Mouse (Mus musculus) liver, embryonic 14.5 days (tissue): ENCODE results near the gene Rtn2. TPM values are rescaled to one million over a fixed set of nuclear protein-coding genes. Genes with fewer than 3 reads are reported as not detected.

Experiments used
- ATAC-seq: fragments of 200-750 bp; cut with Nextera tagmentation; 2 replicates; pipeline ENCODE4 v1.8.0; 2017; ENCODE audit warnings: moderate number of reproducible peaks, mild to moderate bottlenecking, moderate library complexity; ENCODE audit not compliant: insufficient read depth
- DNase-seq, 3 experiments: peaks; one replicate each; pipeline ENCODE4 v3.0.0-alpha.2; 2012 to 2013; ENCODE audit warnings: low read depth in 3 of 3, low spot score in 3 of 3
- H3K27ac ChIP-seq: fragments of 300-500 bp; sonication (generic); 2 replicates; pipeline ENCODE4 v1.5.1; 2014; ENCODE audit warnings: moderate library complexity, mild to moderate bottlenecking, control low read depth, inconsistent platforms
- H3K27me3 ChIP-seq: fragments of 300-500 bp; sonication (generic); 2 replicates; pipeline ENCODE4 v1.6.1; 2014; ENCODE audit warnings: mild to moderate bottlenecking, low read length, moderate library complexity; ENCODE audit not compliant: control insufficient read depth, insufficient read depth
- H3K36me3 ChIP-seq: fragments of 300-500 bp; sonication (generic); replicated peaks from 2 replicates; pipeline ENCODE4 v1.6.1; 2014; ENCODE audit warnings: low read depth; ENCODE audit not compliant: control insufficient read depth, insufficient read depth
- H3K4me1 ChIP-seq, 2 experiments: fragments of 200-500 bp in 1 of 2; fragments of 300-500 bp in 1 of 2; sonication (generic) in 1 of 2; replicated peaks; 2 replicates each; pipeline ENCODE4 v1.6.1; 2012 to 2014; ENCODE audit warnings: antibody characterized with exemption in 1 of 2, inconsistent platforms in 1 of 2, low read length in 1 of 2; ENCODE audit not compliant: control insufficient read depth in 2 of 2, insufficient read depth in 2 of 2
- H3K4me2 ChIP-seq: fragments of 300-500 bp; sonication (generic); 2 replicates; pipeline ENCODE4 v1.6.1; 2014; ENCODE audit warnings: low read depth, mild to moderate bottlenecking, control low read depth, moderate library complexity
- H3K4me3 ChIP-seq, 2 experiments: fragments of 200-500 bp in 1 of 2; fragments of 300-500 bp in 1 of 2; sonication (generic) in 1 of 2; 2 replicates each; pipeline ENCODE4 v1.5.1; 2012 to 2014; ENCODE audit warnings: low read depth in 2 of 2, low read length in 2 of 2, mild to moderate bottlenecking in 2 of 2, control low read depth in 1 of 2, inconsistent platforms in 1 of 2, moderate library complexity in 1 of 2; ENCODE audit not compliant: insufficient read depth in 1 of 2
- H3K9ac ChIP-seq: fragments of 300-500 bp; sonication (generic); replicated peaks from 2 replicates; pipeline ENCODE4 v1.6.1; 2014; ENCODE audit warnings: mild to moderate bottlenecking, control low read depth, moderate library complexity
- H3K9me3 ChIP-seq: fragments of 300-500 bp; sonication (generic); 2 replicates; pipeline ENCODE4 v1.6.1; 2016; ENCODE audit warnings: low read length, mixed read lengths; ENCODE audit not compliant: control insufficient read depth
- CTCF ChIP-seq: IDR thresholded peaks from 2 replicates; pipeline ENCODE4 v1.5.1; 2016; ENCODE audit warnings: antibody characterized with exemption, low read depth, control low read depth
- EP300 ChIP-seq: IDR thresholded peaks from 2 replicates; pipeline ENCODE4 v1.6.1; 2016; ENCODE audit warnings: antibody characterized with exemption, low read depth
- WGBS: fragments of 180-500 bp; shearing (Covaris S2); extraction: QIAGEN DNeasy Blood & Tissue Kit; methylation state at CpG from one replicate; pipeline ENCODE4 v1.1.7; 2014; ENCODE audit not compliant: insufficient replicate concordance; 5-methylcytosine and 5-hydroxymethylcytosine counted together
- polyA plus RNA-seq, 2 experiments: library from polyadenylated mRNA; depleted of rRNA in 1 of 2; stranded (reverse) in 1 of 2; unstranded in 1 of 2; fragments of >200 nt; fragmentation: Nextera tagmentation in 1 of 2; extraction: Ambion mirVana in 1 of 2; gene quantifications; 2 replicates each; pipeline versions ENCODE4 v1.2.1 to v1.2.3; 2012 to 2014

The Rtn2 gene
- polyA plus RNA-seq, 2 experiments = 2.6 to 2.9 TPM

DNA sequence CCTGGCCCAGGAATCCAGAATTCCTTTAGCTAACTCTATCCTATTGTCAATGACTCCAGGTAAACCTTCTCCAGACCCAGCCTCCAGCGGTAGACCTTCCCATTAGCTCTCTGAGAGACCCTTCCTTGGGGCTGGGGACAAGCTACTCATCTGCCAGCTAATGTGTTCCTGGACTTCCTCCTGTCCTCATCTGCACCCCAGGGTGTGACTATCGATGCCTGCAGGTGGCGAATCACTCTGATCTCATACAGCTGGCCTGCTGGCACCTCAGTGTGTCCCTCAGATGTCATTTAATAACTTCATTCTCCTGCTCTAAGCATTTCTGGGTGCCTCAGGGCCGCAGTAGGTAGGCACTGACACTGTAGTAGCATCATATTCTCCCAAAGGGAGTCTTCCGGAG lies 45.4 kb downstream of the Rtn2 start:
- peaks cover 16 to 17% of the 10 kb centered on the region in 2 experiments for H3K4me1 ChIP-seq
- TF ChIP-seq CTCF (no peak), EP300 (no peak)
- 59% methylated on average over 5 of the region's 5 CpGs for WGBS
- no peak for DNase-seq
- H3K27me3 ChIP-seq = peaks cover 3% of the 10 kb centered on the region
- H3K9me3 ChIP-seq = no peaks in the 10 kb centered on the region
- no peak overlapping the region for H3K9ac ChIP-seq
- no peak for ATAC-seq
- peak overlapping the region; percentile 75; the same call in 1 of the 2 replicates for H3K4me2 ChIP-seq
- no peak overlapping the region for H3K27ac ChIP-seq
- H3K4me3 ChIP-seq = no peak overlapping the region
- no peaks in the 10 kb centered on the region for H3K36me3 ChIP-seq

DNA sequence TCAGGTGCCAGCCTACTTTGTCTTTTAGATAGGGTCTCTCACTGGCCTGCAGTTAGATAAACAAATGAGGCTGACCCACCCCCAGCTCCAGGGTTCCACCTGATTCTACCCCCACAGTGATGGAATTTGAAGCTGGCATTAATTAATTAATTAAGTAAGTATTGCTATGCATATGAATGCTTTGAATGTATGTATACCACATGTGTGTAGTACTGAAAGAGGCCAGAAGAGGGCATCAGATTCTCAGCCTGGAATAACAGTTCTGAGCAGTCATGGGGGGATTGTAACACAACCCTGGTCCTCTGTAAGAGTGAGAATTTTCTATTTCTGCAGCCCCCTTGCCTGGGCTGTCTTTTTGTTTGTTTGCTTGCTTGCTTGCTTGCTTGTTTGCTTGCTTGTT lies 46.0 kb downstream of the Rtn2 start:
- no peaks in the 10 kb centered on the region for H3K36me3 ChIP-seq
- ATAC-seq = no peak
- no peak overlapping the region for H3K4me3 ChIP-seq
- no peak overlapping the region for H3K9ac ChIP-seq
- H3K4me1 ChIP-seq = peaks cover 16 to 17% of the 10 kb centered on the region in 2 experiments
- TF ChIP-seq EP300 = no peak
- peak; percentile 55 for TF ChIP-seq CTCF
- DNase-seq = no peak
- no peak overlapping the region for H3K4me2 ChIP-seq
- no peaks in the 10 kb centered on the region for H3K9me3 ChIP-seq
- no peak overlapping the region for H3K27ac ChIP-seq
- peaks cover 4% of the 10 kb centered on the region for H3K27me3 ChIP-seq

DNA sequence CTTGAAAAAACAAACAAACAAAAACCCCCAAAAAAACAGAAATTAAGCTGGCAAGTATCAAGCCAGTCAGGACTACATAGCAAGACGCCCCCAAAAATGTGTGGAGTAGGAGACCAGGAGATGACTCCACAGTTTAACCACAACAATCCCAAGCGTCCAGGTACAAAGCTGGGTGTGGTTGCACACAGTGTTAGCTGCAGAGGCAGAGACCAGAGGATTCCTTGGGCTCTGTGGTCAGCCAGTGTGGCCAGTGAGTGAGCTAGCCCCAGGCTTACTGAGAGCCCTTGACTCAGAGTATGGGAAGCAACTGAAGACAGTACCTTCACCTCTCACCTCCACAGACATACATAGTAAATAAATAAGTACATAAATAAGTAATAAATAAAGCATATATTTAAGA lies 49.5 kb downstream of the Rtn2 start:
- no peaks in the 10 kb centered on the region for H3K9me3 ChIP-seq
- H3K4me1 ChIP-seq = peaks cover 9 to 11% of the 10 kb centered on the region in 2 experiments
- TF ChIP-seq EP300 (no peak), CTCF (no peak)
- peaks cover 4% of the 10 kb centered on the region for H3K27me3 ChIP-seq
- WGBS = 34% methylated on average over 2 of the region's 2 CpGs
- H3K36me3 ChIP-seq = no peaks in the 10 kb centered on the region
- no peak overlapping the region for H3K4me3 ChIP-seq
- H3K9ac ChIP-seq = no peak overlapping the region
- H3K27ac ChIP-seq = no peak overlapping the region
- ATAC-seq = no peak
- DNase-seq = no peak
- no peak overlapping the region for H3K4me2 ChIP-seq

DNA sequence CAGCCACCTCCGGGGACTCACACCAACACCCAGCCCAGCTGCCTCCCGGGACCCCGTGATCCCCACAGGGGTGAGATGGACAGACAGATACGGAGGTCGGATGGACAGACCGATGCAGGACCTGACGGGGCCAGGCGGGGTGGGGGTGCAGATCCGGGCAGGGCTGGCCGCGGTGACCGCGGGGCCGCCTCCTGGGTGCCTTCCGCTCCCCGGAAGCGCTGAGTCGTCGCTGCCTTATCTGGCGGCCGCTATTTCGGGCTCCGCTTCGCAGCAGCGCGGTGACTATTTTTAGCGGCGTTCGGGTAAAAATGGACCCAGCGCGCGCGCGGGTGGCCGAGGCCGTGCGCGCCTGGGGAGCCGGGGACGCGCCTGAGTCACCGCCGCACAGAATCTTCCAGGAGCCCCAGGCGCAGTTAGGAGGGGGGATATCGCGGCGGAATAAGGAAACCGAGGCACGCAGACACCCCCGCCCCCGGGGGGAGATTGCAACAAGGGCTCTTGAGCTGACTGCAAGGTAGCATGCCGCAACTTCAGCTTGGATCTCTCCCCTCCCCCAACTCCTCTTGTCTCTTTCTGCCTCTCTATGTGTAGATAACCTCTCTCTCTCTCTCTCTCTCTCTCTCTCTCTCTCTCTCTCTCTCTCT lies 50.4 kb downstream of the Rtn2 start:
- no peaks in the 10 kb centered on the region for H3K36me3 ChIP-seq
- H3K27me3 ChIP-seq = peaks cover 4% of the 10 kb centered on the region
- DNase-seq (no peak), ATAC-seq (peak; percentile 60)
- peak overlapping the region; percentile 55 to 57 for H3K4me3 ChIP-seq
- TF ChIP-seq EP300 = no peak
- TF ChIP-seq CTCF = no peak
- H3K9ac ChIP-seq = peak overlapping the region; percentile 32
- H3K27ac ChIP-seq = no peak overlapping the region
- no peaks in the 10 kb centered on the region for H3K9me3 ChIP-seq
- WGBS = under 1% methylated on average over 52 of the region's 52 CpGs
- H3K4me1 ChIP-seq = peaks cover 3% of the 10 kb centered on the region in 2 experiments; a peak in 3 of 4 replicates
- peak overlapping the region; percentile 66 for H3K4me2 ChIP-seq

DNA sequence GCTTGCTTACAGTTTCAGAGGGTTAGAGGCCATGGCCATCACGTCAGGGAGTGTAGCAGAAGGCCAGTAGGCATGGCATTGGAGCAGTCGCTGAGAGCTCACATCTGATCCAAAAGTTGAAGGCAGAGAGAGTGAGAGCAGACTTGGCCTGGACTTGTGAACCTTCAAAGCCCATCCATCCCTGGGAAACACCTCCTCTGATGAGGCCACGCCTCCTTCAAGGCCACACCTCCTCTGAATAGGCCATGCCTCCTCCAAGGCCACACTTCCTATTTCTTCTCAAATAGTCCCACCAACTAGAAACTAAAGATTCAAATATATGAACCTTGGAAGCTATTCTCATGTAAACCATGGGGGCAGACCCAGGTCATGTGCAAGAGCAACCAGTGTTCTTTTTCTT lies 53.2 kb downstream of the Rtn2 start:
- Histone ChIP-seq H3K36me3 (no peaks in the 10 kb centered on the region), H3K9ac (no peak overlapping the region), H3K27me3 (peaks cover 4% of the 10 kb centered on the region), H3K4me3 (no peak overlapping the region), H3K4me1 (peaks cover 3% of the 10 kb centered on the region in 2 experiments; a peak in 2 of 4 replicates), H3K4me2 (no peak overlapping the region), H3K27ac (no peak overlapping the region), H3K9me3 (no peaks in the 10 kb centered on the region)
- ATAC-seq (no peak), DNase-seq (no peak)
- WGBS = 27% methylated on average over 3 of the region's 3 CpGs
- TF ChIP-seq CTCF = no peak
- no peak for TF ChIP-seq EP300
